Mouse (Mus musculus) midbrain, postnatal 0 days (tissue): Measurements from ENCODE around the gene Plekhm2. TPM values are rescaled to one million over a fixed set of nuclear protein-coding genes. Genes with fewer than 3 reads are reported as not detected.
A peak's percentile ranks its signal among the peaks of the same experiment; 100 is the strongest.

ENCODE experiments used
- ATAC-seq: fragments of 200-750 bp; cut with Nextera tagmentation; 2 replicates; pipeline ENCODE4 v1.8.0; 2017; ENCODE audit warnings: moderate number of reproducible peaks, mild to moderate bottlenecking, moderate TSS enrichment, moderate library complexity; ENCODE audit not compliant: low FRiP score
- DNase-seq: peaks from one replicate; pipeline ENCODE4 v3.0.0-alpha.2; 2015; ENCODE audit warnings: low spot score
- H3K27ac ChIP-seq: fragments of 300-500 bp; sonication (generic); 2 replicates; pipeline ENCODE4 v1.5.1; 2014; ENCODE audit warnings: low read depth, mild to moderate bottlenecking, low read length, mixed read lengths
- H3K27me3 ChIP-seq: fragments of 300-500 bp; sonication (generic); 2 replicates; pipeline ENCODE4 v1.6.1; 2014; ENCODE audit warnings: low read length, control low read depth, mixed read lengths; ENCODE audit not compliant: insufficient read depth
- H3K36me3 ChIP-seq: fragments of 300-500 bp; sonication (generic); 2 replicates; pipeline ENCODE4 v1.6.1; 2014; ENCODE audit warnings: low read length, control low read depth, mixed read lengths; ENCODE audit not compliant: insufficient read depth
- H3K4me1 ChIP-seq: fragments of 300-500 bp; sonication (generic); 2 replicates; pipeline ENCODE4 v1.6.1; 2014; ENCODE audit warnings: mild to moderate bottlenecking, control low read depth, antibody characterized with exemption, low read length, mixed read lengths; ENCODE audit not compliant: insufficient read depth
- H3K4me2 ChIP-seq: fragments of 300-500 bp; sonication (generic); 2 replicates; pipeline ENCODE4 v1.6.1; 2014; ENCODE audit warnings: low read depth, mild to moderate bottlenecking, low read length, mixed read lengths; ENCODE audit not compliant: poor library complexity, severe bottlenecking
- H3K4me3 ChIP-seq: fragments of 300-500 bp; sonication (generic); 2 replicates; pipeline ENCODE4 v1.5.1; 2014; ENCODE audit warnings: low read depth, mild to moderate bottlenecking, low read length, moderate library complexity
- H3K9ac ChIP-seq: fragments of 300-500 bp; sonication (generic); replicated peaks from 2 replicates; pipeline ENCODE4 v1.6.1; 2014; ENCODE audit warnings: mild to moderate bottlenecking, low read length, moderate library complexity, mixed read lengths; ENCODE audit not compliant: poor library complexity, severe bottlenecking
- H3K9me3 ChIP-seq: fragments of 300-500 bp; sonication (generic); 2 replicates; pipeline ENCODE4 v1.6.1; 2016; ENCODE audit warnings: low read length, control low read depth
- CTCF ChIP-seq: IDR thresholded peaks from 2 replicates; pipeline ENCODE4 v1.5.1; 2016; ENCODE audit warnings: antibody characterized with exemption, mild to moderate bottlenecking
- WGBS: fragments of 180-500 bp; shearing (Covaris S2); extraction: QIAGEN DNeasy Blood & Tissue Kit; methylation state at CpG from one replicate; pipeline ENCODE4 v1.1.7; 2014; 5-methylcytosine and 5-hydroxymethylcytosine counted together
- polyA plus RNA-seq: library from polyadenylated mRNA; unstranded; fragments of >200 nt; fragmentation: Nextera tagmentation; extraction: Ambion mirVana; gene quantifications from 2 replicates; pipeline ENCODE4 v1.2.1, GENCODE M21; 2015
- total RNA-seq: library from RNA; depleted of rRNA; stranded (reverse); fragments of >200 nt; gene quantifications from 2 replicates; pipeline ENCODE4 v1.2.3, GENCODE M21; 2014

The Plekhm2 gene
- total and polyA plus RNA-seq, 2 experiments from 2014 or later = 6.9 to 40.0 TPM

GRCm38 (mm10) chr4:141617863-141618564 lies 46.7 kb downstream of the Plekhm2 start:
- TF ChIP-seq CTCF = no peak
- Histone ChIP-seq H3K9ac (no peak overlapping the region), H3K9me3 (no peaks in the 10 kb centered on the region), H3K4me1 (no peaks in the 10 kb centered on the region), H3K4me3 (no peak overlapping the region), H3K4me2 (peak overlapping the region; percentile 20), H3K27ac (no peak overlapping the region), H3K27me3 (peaks cover 5% of the 10 kb centered on the region; the same call in 1 of the 2 replicates), H3K36me3 (no peaks in the 10 kb centered on the region)
- 13% methylated on average over 22 of the region's 22 CpGs for WGBS
- DNase-seq (no peak), ATAC-seq (no peak)

- DNase-seq = peak; percentile 65
- Histone ChIP-seq H3K9me3 (no peaks in the 10 kb centered on the region), H3K27me3 (peaks cover 5% of the 10 kb centered on the region; the same call in 1 of the 2 replicates), H3K4me3 (no peak overlapping the region), H3K27ac (no peak overlapping the region), H3K9ac (no peak overlapping the region), H3K36me3 (no peaks in the 10 kb centered on the region), H3K4me1 (no peaks in the 10 kb centered on the region), H3K4me2 (peak overlapping the region; percentile 20)
- ATAC-seq = no peak
- TF ChIP-seq CTCF = peak; percentile 59
- under 1% methylated on average over 20 of the region's 20 CpGs for WGBS
Measured at GRCm38 (mm10) chr4:141617299-141617698, 47.4 kb downstream of the Plekhm2 start.

GRCm38 (mm10) chr4:141616811-141617210 lies 47.9 kb downstream of the Plekhm2 start:
- Histone ChIP-seq H3K27me3 (peaks cover 5% of the 10 kb centered on the region; the same call in 1 of the 2 replicates), H3K27ac (no peak overlapping the region), H3K36me3 (no peaks in the 10 kb centered on the region), H3K9me3 (no peaks in the 10 kb centered on the region), H3K9ac (no peak overlapping the region), H3K4me1 (no peaks in the 10 kb centered on the region), H3K4me3 (no peak overlapping the region), H3K4me2 (no peak overlapping the region)
- ATAC-seq (no peak), DNase-seq (no peak)
- no peak for TF ChIP-seq CTCF
- WGBS = 82% methylated on average over 6 of the region's 6 CpGs

- H3K4me1 ChIP-seq = no peaks in the 10 kb centered on the region
- no peaks in the 10 kb centered on the region for H3K36me3 ChIP-seq
- DNase-seq (peak; percentile 46), ATAC-seq (no peak)
- H3K27me3 ChIP-seq = peaks cover 5% of the 10 kb centered on the region; the same call in 1 of the 2 replicates
- WGBS = 85% methylated on average over 14 of the region's 14 CpGs
- H3K4me2 ChIP-seq = no peak overlapping the region
- H3K9ac ChIP-seq = no peak overlapping the region
- H3K9me3 ChIP-seq = no peaks in the 10 kb centered on the region
- H3K4me3 ChIP-seq = no peak overlapping the region
- H3K27ac ChIP-seq = no peak overlapping the region
- no peak for TF ChIP-seq CTCF
Measured at GRCm38 (mm10) chr4:141614946-141615345, 49.8 kb downstream of the Plekhm2 start.

- Histone ChIP-seq H3K4me3 (no peak overlapping the region), H3K9ac (no peak overlapping the region), H3K4me2 (no peak overlapping the region), H3K27ac (no peak overlapping the region), H3K27me3 (no peaks in the 10 kb centered on the region), H3K9me3 (no peaks in the 10 kb centered on the region), H3K36me3 (no peaks in the 10 kb centered on the region), H3K4me1 (no peaks in the 10 kb centered on the region)
- TF ChIP-seq CTCF = no peak
- DNase-seq (no peak), ATAC-seq (no peak)
- 78% methylated on average over 6 of the region's 6 CpGs for WGBS
Measured at GRCm38 (mm10) chr4:141609538-141609937, 55.2 kb downstream of the Plekhm2 start.

- DNase-seq (no peak), ATAC-seq (no peak)
- no peaks in the 10 kb centered on the region for H3K36me3 ChIP-seq
- no peaks in the 10 kb centered on the region for H3K27me3 ChIP-seq
- 85% methylated on average over 11 of the region's 11 CpGs for WGBS
- no peak within 1 kb of the TSS for H3K9ac ChIP-seq
- H3K4me2 ChIP-seq = no peak within 1 kb of the TSS
- no peak within 1 kb of the TSS for H3K27ac ChIP-seq
- H3K4me1 ChIP-seq = no peaks in the 10 kb centered on the region
- TF ChIP-seq CTCF = no peak
- H3K4me3 ChIP-seq = no peak within 1 kb of the TSS
- H3K9me3 ChIP-seq = no peaks in the 10 kb centered on the region
Measured at GRCm38 (mm10) chr4:141605861-141606260, 58.8 kb downstream of the Plekhm2 start, which contains the start of gene Fblim1. TSS of gene Fblim1 (minus strand) at chr4:141606096.
